Mouse (Mus musculus): Measurements from ENCODE around the gene Btf3. TPM values are rescaled to one million over a fixed set of nuclear protein-coding genes. Genes with fewer than 3 reads are reported as not detected.

Gene Btf3
- 100 to 1,000 TPM; 196 to 221 TPM for total RNA-seq (2021)

DNA sequence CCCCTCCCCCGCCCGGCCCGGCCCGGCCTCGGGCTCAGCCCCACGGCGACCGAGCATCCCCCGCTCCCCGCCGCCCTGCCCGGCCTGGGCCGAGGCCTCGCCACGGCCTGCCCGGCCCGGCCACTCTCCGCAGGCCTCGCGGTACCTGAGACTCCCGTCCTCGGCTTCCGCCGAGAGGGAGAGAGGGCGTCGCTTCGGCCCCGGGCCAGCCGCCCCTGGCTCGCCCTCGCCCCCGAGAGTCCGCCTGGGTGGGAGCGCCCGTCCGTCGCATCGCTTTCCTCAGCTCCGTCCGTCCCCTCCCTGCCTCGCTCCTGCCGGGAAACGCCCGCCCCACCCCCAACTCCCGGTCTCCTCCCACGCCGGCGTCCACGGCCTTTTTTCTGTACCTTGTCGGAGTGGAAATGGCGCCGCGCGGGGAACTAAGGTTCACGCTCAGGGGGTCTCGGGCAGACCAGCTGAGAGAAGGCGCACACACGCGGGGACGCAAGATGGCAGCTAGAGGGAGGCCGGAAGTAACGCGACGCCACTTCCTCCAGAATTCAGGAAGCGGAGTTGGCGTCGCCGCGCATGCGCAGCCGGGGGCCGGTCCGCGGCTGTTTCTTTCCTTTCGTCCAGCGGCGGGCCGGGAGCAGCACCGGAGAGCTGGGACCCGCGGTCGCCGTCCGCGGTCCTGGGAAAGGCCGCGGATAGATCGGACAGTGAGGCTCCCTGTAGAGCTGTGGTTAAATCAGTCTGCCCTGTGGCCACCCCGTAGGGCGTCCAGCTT, at the start of gene Btf3:
Gene Btf3 (minus strand): TSS at position 527 of the 766 bp plus-strand sequence.
- DNase-seq (ENCODE audit: extremely low spot score in 1 of 2, low spot score in 1 of 2) = peak; percentile 92

DNA sequence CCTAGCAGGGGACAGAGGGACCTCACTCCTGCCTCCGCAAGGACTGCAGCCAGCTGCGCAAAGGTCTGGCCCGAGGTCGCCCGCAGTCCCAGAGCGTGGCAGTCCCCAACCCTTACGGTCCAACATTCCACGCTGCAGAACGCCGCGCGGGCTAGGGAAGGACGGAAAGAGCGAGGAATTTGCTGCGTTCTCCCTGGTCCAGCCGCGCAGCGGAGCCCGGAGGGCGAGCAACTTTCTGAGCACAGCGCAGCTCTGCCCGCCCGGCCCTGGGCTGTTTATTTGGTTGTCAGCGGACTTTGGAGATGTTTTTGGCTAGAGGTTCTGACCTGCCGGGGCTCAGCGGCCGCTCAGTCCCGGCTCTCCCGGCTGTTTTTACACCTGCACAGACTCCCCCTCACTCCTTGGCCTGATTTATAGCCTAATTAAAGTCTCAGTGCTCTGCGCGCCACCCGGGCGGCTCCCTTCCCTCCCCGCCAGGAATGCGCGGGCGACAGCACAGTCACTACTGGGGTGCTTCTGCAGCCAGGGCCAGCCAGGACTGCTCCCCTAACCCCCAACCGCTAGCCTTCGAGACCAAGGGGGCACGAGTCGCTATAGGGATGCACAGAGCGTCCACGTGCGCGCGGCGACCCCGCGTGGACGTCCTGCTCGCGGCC, 49.1 kb upstream of the Btf3 start:
- DNase-seq (ENCODE audit: extremely low spot score in 1 of 2, low spot score in 1 of 2) = no peak

DNA sequence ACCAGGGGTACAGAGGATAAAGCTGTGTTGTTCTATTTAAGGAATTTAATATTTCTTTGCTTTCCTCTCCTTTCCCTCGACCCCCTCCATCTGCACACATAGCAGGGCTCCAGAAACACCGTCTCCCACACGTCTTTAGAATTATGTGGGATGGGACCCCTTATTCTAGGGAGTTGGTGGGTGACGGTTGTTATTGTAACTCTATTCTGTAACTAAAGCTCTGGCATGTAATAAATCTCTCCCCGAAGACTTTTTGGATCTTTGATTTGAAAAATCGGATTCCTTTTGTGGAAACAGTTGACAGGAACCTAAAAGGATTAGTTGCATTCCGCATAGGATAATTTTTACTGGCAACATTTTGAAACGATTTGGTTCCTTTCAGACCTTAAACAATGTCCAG, 48.3 kb upstream of the Btf3 start:
- no peak for DNase-seq (ENCODE audit: extremely low spot score in 1 of 2, low spot score in 1 of 2)

DNA sequence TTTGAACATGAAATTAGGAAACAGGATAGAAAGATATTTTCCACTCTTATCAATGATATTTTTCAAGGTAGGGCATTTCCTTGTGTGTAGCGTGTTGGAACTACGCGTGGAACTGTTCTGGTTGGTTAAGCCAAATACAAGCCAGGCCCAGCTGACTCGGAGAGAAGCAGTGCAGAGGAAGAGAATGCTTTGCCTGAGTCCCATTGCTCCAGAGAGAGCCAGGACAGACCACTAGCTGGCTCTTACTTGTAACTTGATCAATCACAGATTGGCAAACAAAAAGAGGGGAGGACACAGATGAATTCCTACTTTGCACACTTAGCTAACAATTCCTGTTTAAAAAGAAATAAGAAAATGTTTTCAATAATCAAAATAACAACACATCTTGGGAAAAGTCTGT, 46.2 kb upstream of the Btf3 start:
- no peak for DNase-seq (ENCODE audit: extremely low spot score in 1 of 2, low spot score in 1 of 2)

DNA sequence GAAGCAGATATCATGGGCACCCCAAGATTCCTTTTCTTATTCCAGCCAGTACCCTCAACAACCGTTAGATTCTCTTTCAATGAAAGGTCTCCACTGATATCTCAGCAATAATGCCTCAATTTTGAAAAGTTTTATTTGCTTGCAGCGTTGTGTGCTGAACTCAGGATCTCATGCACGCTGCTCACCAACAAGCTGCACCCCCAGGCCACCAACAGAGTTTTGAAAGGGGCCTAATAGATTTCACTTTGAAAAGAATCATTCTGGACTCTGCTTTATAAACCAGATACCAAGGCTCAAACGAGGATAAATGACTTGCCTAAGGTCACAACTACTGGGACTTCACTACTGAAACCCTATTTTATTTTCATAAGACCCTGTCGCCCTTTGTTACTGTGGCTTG, 44.4 kb upstream of the Btf3 start:
- DNase-seq (ENCODE audit: extremely low spot score in 1 of 2, low spot score in 1 of 2) = no peak

DNA sequence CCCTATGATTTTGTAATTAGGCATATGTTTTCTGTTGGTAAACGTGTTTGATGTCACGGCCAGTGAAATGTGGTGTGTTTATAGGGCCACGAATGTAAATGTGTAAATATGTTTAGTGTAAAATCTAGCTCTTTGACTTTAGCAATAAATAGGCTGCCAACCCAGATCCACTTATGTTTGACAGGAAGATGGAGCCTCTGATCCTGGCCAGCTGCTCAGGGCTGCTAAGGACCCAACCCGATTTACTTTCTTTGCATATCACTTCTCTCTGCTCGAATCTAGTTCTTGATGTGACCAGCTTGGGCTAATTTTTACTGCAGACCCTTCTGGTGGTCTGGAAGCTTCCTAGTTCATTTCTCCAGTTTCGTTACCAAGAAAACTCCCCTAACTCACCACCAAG, 43.6 kb upstream of the Btf3 start:
- DNase-seq (ENCODE audit: extremely low spot score in 1 of 2, low spot score in 1 of 2) = no peak

DNA sequence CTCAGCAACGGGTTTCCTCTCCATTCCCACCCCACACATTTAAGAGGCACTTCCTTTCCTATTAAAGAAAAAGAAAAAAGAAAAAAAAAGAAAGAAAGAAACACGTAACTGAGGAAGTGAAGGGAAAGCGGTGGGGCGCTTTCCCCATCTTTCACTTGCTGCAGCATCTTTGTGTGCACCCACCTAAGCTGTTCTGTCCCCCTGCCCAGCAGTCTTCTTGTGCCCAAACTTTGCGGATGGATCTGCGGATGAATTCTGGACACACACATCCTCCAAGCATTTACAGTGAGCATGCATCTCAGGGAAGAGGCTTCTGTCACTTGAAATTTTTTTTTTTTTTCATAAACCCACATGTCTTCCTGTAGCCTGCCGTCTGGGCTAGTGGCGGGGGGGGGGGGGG, 42.5 kb upstream of the Btf3 start:
- no peak for DNase-seq (ENCODE audit: extremely low spot score in 1 of 2, low spot score in 1 of 2)

DNA sequence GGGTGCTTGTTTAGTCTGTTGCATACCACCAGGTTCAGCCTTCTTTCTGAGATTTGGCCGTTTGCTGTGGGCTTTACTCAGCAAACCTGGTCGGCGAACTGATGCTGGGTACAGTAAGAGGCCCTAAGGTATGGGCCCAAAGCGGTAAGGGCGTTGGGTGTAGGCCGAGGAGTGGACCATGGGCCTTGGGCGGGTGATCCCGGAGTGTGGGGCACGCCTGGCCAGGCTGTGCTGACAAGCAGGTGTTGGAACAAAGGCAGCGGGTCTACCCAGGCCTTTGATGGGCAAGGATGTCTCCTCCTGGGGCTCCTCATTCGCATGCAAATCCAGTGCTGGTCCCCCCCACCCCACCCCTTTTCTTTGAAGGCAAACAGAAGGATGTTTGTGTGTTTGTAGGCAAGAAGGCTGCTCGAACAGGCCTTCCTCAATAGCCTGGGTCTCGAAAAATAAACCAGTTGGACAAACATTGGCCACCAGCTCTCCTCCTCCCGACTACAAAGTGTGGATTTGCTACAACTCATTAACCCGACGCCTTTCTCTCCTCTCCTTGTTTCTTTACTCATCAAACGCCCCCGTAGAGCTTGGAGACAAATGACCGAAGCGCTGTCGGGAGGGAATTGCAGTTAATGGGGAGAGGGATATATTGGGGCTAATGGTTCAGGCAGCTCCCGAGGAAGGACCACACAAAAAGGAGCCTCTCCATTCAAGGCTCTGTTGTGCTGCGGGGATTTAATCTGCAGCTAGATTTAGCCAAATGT, 41.8 kb upstream of the Btf3 start:
- no peak for DNase-seq (ENCODE audit: extremely low spot score in 1 of 2, low spot score in 1 of 2)

DNA sequence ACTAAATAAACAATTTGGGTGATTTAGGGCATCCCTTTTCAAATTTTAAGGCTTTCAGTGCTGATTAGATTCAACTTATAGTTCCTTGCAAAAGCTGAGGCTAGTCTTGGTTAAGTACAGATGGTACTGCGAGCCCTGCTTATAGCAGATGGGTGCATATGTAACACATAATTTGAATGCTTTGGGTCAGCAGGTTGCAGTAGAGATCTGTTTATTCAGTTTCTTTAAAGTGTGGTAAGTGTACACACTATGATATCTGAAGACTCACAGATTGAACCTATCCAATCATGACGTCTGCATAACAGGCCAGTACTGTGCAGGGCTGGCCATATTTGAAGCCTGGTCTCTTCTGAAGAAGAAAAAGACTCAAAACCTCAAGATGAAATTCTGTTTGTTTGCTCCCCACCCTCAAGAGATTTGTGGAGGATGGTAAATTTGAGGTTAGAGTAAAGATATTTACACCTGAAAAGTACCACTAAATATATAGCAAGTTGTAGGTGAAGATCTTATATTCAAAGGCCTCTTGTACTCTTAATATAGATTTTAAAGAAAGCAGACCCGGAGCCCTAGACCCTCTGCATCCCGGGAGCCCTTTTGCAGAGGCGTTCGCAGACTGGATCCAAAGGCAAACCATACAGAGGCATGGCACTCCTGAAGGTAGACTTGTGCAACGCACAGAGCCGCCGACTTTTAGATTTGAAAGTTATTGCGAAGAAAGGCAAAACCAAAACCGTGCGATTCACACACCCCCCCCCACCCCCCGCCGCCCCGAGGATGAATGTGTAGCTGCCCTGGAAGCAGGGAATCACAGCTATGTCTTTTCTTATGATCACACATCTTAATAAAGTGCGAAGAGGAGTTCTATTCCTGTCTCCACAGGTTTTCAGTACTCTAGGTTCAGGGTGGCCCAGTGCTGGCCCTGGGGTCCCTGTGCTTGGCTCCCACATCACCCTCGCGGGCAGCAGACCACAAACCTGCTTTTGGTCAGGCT, 40.9 kb upstream of the Btf3 start:
- no peak for DNase-seq (ENCODE audit: extremely low spot score in 1 of 2, low spot score in 1 of 2)

DNA sequence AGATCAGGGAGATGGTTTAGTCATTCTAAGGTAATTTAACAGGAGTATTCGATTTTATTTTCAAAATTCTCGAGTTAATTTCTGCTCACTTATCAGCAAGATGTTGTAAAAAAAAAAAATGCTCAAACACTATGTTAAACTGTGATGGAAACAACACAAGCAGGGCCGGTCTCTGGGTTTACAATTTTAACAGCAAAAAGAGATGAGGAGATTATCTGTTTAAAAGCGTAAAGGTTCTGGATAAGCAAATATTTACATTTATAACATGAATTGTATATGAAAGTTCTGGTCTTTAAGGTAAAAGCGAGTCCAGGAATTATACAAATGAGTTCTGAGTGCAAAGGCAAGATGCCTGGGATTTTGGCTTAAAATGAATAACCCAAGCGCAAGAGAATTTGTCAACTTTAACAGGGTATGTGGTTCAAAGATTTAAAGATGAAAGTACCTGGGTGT, 40.2 kb upstream of the Btf3 start:
- no peak for DNase-seq (ENCODE audit: extremely low spot score in 1 of 2, low spot score in 1 of 2)

DNA sequence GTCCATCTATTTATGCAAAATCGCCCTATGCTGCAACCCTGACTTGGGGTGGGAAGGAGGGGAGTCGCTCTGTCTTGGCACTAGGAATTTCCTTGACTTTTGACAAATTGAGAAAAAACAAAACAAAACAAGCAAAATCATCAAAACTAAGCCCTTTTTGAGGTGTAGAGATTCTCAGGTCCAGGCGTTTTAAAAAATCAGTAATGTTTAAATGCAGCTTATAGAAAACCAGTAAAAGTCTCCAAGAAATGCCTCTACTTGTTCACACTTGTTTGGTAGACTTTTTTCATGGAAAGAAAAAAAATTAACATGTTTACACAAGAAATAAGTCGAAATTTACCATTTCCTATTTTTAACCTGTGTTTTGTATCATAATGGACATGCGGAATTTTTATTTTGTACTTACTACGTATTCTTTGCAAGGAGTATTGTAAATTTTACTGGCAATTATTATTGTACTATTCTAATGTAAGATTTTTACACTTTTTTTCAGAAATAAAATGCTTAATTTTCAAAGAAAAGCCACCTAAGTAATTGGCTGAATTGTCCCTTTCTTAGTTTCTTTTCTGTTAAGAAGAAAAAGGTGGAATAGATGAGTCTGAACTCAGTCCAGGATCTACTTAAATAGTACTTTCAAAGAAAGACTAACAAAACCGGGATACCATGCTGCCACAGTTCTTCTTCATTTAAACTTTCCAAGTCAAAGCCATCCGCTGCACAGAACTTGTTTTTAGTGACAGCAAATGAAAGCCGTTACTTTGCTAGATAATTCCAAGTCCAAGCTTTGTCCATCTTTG, 39.6 kb upstream of the Btf3 start:
- DNase-seq (ENCODE audit: extremely low spot score in 1 of 2, low spot score in 1 of 2) = no peak

DNA sequence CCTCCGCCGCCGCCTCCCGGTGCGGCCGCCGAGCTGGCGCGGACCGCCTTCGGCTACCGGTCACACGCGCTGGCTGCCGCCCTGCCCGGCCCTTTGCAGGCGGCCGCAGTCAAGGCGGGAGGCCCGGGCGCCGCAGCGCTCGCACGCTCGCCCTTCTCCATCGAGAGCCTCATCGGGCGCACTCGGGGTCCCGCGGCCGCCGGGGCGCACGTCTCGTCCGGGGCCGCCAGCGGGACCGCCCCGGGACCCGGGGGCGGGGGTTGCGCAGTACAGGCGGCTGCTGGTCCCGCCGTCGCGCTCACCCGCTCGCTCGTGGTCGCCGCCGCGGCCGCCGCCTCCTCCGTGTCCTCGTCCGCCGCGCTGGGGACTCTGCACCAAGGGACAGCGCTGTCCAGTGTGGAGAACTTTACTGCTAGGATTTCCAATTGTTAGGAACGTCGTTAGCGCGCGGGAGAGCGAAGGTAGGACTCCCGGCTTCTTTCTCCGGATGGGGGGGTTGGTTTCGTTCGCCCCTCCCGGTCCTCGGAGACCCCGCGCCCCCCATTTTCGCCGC, 38.8 kb upstream of the Btf3 start:
- DNase-seq (ENCODE audit: extremely low spot score in 1 of 2, low spot score in 1 of 2) = no peak

DNA sequence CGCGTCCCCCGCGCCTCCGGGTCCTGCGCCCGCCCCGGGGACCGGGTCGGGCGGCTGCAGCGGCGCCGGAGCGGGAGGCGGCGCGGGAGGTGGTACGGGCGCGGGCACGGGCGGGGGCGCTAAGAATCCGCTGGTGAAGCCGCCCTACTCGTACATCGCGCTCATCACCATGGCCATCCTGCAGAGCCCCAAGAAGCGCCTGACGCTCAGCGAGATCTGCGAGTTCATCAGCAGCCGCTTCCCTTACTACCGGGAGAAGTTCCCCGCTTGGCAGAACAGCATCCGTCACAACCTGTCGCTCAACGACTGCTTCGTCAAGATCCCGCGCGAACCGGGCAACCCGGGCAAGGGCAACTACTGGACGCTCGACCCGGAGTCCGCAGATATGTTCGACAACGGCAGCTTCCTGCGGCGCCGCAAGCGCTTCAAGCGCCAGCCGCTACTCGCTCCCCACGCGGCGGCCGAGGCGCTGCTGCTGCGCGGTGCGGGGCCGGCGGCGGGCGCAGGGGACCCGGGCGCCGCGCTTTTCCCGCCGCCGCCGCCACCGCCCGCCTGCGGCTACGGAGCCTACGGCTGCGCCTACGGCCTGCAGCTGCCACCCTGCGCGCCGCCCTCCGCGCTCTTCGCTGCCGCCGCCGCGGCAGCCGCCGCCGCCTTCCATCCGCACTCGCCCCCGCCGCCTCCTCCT, 38.2 kb upstream of the Btf3 start:
- DNase-seq (ENCODE audit: extremely low spot score in 1 of 2, low spot score in 1 of 2) = peak in 1 of 2 experiments; percentile 15

DNA sequence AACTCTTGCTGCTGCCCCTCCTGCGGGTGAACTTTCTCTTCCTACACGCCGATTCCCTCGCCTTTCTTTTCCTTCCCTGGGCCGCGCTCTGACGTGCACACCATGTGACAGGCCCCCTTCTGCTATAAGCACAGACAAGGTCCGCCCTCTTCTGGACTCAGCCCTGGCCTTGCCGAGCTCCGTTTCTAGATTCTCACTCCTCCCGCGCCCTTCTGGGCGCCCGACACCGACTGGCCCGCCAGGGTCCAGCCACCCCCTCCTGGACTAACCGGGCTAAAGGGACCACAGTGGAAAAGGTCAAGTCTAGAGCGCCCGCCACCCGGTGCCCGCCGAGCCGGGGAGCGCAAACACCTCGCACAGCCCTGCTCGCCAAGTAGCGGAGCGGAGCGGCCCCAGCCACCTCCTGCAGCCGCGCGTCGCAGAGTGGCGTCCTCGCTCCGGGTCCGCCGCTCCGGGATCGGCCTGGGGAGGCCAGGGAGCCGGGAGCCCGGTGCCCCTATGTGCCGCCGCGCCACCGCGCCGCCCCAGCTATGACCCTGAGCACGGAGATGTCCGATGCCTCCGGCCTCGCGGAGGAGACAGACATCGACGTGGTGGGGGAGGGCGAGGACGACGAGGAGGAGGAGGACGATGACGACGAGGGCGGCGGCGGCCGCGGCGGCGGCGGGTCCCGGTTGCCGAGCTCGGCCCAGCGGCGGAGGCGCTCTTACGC, 37.4 kb upstream of the Btf3 start, which contains the start of gene Foxd1:
Gene Foxd1 (plus strand): TSS at position 153 of the 712 bp plus-strand sequence.
- DNase-seq (ENCODE audit: extremely low spot score in 1 of 2, low spot score in 1 of 2) = no peak

DNA sequence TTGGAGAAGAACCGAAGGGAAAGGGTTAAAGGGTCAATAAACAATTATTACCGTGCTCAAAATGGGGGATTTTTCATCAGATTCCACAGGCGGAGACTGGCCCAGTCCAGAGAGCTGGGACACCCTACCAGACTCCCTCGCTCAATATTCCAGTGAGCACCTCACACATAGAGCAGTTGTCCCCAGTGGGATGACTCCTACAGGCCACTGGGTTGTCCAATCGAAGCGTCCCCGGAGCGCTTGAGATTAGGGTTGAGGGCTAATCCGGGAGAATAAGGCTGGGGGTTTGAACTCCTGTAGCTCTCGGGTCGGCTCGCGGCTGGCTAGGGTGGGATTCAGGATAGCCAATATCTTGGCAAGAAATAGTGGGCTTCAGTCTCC, 36.9 kb upstream of the Btf3 start:
- no peak for DNase-seq (ENCODE audit: extremely low spot score in 1 of 2, low spot score in 1 of 2)

DNA sequence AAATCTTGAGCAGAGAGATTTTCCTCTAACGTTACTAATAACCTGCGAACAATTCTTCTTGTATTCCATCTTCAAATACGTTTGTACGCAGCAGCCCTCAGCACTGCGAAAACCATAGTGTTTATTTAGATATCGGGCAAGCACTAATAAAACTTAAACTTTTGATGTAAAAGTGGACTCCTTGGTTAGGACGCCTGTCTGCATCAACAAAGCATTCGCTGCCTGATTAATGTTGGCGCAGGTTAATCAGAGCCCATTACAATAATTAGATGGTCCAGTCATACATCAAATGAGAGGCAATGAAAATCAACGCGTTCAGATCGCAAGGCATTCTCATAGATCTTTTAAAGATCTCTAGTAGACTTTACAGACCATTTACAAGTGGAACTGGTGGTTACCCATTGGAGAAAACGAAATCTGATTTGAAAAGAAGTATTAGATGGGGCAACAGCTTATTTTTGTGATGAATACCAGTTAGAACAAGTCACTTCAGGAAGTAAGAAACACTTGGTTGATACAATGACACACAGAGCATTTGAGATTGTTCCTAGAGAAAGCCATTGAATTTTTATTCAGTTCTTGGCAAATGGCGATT, 35.7 kb upstream of the Btf3 start:
- DNase-seq (ENCODE audit: extremely low spot score in 1 of 2, low spot score in 1 of 2) = no peak

DNA sequence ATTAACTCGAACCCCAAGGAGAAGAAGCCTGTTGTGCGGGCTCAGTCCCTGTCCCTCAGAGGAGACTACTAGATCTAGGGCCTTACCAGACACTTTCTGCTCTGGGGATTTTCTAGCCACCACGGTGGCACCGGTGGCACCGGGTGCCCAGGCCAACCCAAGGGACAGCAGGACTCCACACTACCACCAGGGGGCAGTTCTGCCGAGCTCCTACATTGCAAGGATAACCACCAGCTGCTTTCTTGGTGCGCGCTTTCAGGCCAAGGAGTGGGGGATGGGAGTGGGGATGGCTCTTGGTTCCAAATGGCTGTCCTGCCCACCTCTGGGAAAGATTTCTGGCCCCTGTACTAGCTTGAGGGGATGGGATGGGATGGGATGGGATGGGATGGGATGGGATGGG, 34.7 kb upstream of the Btf3 start:
- no peak for DNase-seq (ENCODE audit: extremely low spot score in 1 of 2, low spot score in 1 of 2)
